Mouse (Mus musculus) kidney, adult 2 months (tissue): Measurements from ENCODE around the gene Lrguk. TPM values are rescaled to one million over a fixed set of nuclear protein-coding genes. Genes with fewer than 3 reads are reported as not detected.
A peak's percentile ranks its signal among the peaks of the same experiment; 100 is the strongest.

ENCODE experiments used
- DNase-seq: peaks from one replicate; pipeline ENCODE4 v3.0.0; 2021
- H3K27ac ChIP-seq: fragments of 200-500 bp; 2 replicates; pipeline ENCODE4 v1.5.1; 2012; ENCODE audit warnings: low read depth, low read length, control low read depth, inconsistent platforms; ENCODE audit not compliant: insufficient read depth
- H3K27me3 ChIP-seq: fragments of 200-500 bp; replicated peaks from 2 replicates; pipeline ENCODE4 v1.6.1; 2012; ENCODE audit warnings: mild to moderate bottlenecking, moderate library complexity, low read length, inconsistent platforms; ENCODE audit not compliant: control insufficient read depth, insufficient read depth
- H3K36me3 ChIP-seq: fragments of 200-500 bp; 2 replicates; pipeline ENCODE4 v1.6.1; 2012; ENCODE audit warnings: mild to moderate bottlenecking, moderate library complexity, low read length, inconsistent platforms; ENCODE audit not compliant: control insufficient read depth, insufficient read depth
- H3K4me1 ChIP-seq: fragments of 200-500 bp; 2 replicates; pipeline ENCODE4 v1.6.1; 2011; ENCODE audit warnings: low read length; ENCODE audit not compliant: control insufficient read depth, insufficient read depth
- H3K4me3 ChIP-seq: fragments of 200-500 bp; 2 replicates; pipeline ENCODE4 v1.5.1; 2011; ENCODE audit warnings: mild to moderate bottlenecking, low read depth, low read length, control low read depth; ENCODE audit not compliant: insufficient read depth
- CTCF ChIP-seq: fragments of 200-500 bp; conservative IDR thresholded peaks from 2 replicates; pipeline ENCODE4 v1.5.1; 2011; ENCODE audit warnings: low read depth, mild to moderate bottlenecking, control low read depth, low read length, moderate library complexity, mixed read lengths; ENCODE audit not compliant: insufficient read depth, insufficient read length
- POLR2A ChIP-seq: fragments of 200-500 bp; IDR thresholded peaks from one replicate; pipeline ENCODE4 v1.6.1; 2011; ENCODE audit warnings: low read depth, low read length, control low read depth
- WGBS: fragments of 180-500 bp; shearing (Covaris S2); methylation state at CpG from one replicate; pipeline ENCODE4 v1.1.7; 2018; 5-methylcytosine and 5-hydroxymethylcytosine counted together
- polyA plus RNA-seq: library from polyadenylated mRNA; depleted of rRNA; stranded (reverse); fragments of >200 nt; gene quantifications from 2 replicates; pipeline ENCODE4 v1.2.3, GENCODE M21; 2012

The Lrguk gene
- polyA plus RNA-seq, 1 experiment, result 0.27 TPM

DNA sequence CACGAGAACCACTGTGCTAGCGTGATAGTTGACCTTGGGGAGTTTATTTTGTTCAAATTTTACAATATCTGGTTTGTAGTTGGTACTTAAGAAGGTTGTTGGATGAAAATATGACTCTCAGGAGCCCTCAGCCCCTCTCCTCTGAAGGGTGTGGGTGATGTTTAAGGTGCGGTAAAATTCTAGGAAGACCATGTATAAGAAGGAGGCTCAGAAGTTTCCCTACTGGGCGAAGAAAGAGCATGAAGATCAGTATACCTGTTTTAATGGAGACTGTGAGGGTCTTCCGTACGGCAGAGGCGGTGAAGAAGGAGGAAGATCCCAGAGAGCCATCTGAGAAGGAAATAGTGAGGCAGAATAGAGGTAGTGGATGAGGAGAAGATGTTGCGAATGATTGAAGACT is 38.0 kb downstream of the Lrguk start:
- no peaks in the 10 kb centered on the region; the same call in 1 of the 2 replicates for H3K27me3 ChIP-seq
- no peak overlapping the region for H3K27ac ChIP-seq
- DNase-seq, result no peak
- H3K36me3 ChIP-seq, result no peaks in the 10 kb centered on the region
- TF ChIP-seq CTCF (no peak), POLR2A (no peak)
- H3K4me3 ChIP-seq, result no peak overlapping the region
- no peaks in the 10 kb centered on the region for H3K4me1 ChIP-seq
- WGBS, result 94% methylated on average over 8 of the region's 8 CpGs

- no peaks in the 10 kb centered on the region for H3K36me3 ChIP-seq
- H3K4me3 ChIP-seq, result no peak overlapping the region
- no peaks in the 10 kb centered on the region for H3K4me1 ChIP-seq
- no peak for DNase-seq
- H3K27ac ChIP-seq, result no peak overlapping the region
- H3K27me3 ChIP-seq, result no peaks in the 10 kb centered on the region; the same call in 1 of the 2 replicates
- WGBS, result 77% methylated on average over 5 of the region's 5 CpGs
- TF ChIP-seq CTCF, result no peak
- TF ChIP-seq POLR2A, result no peak
Observed at GRCm38 (mm10) chr6:34071936-34072335, 42.7 kb downstream of the Lrguk start.

GRCm38 (mm10) chr6:34073931-34074442 is 44.7 kb downstream of the Lrguk start:
- DNase-seq, result peak; percentile 17
- H3K27me3 ChIP-seq, result no peaks in the 10 kb centered on the region; the same call in 1 of the 2 replicates
- H3K4me3 ChIP-seq, result no peak overlapping the region
- WGBS, result 88% methylated on average over 3 of the region's 3 CpGs
- TF ChIP-seq POLR2A, result no peak
- no peak for TF ChIP-seq CTCF
- no peaks in the 10 kb centered on the region for H3K36me3 ChIP-seq
- no peaks in the 10 kb centered on the region for H3K4me1 ChIP-seq
- no peak overlapping the region for H3K27ac ChIP-seq

GRCm38 (mm10) chr6:34075520-34075919 is 46.3 kb downstream of the Lrguk start:
- 92% methylated on average over 11 of the region's 11 CpGs for WGBS

DNA sequence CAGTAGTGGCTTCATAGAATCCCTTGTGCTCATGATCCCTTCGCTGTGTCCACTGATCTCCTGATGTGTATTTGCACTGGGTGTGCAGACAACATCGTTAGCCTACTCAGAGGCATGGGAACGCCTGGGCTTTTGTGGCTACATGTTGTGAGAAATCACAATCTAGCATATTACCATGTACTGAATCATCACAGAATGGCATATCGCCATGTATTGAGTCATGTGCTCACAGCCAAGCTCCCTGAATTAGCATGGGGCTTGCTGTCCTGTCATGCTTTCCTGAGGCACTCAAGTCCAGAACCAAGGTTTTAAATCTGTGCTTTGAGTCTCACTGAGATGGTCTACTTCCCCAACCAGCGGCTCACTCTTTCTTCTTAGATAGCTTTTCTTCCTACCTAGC is 54.2 kb downstream of the Lrguk start:
- Histone ChIP-seq H3K36me3 (no peaks in the 10 kb centered on the region), H3K27ac (no peak overlapping the region), H3K4me3 (no peak overlapping the region), H3K27me3 (no peaks in the 10 kb centered on the region), H3K4me1 (no peaks in the 10 kb centered on the region)
- no peak for TF ChIP-seq CTCF
- no peak for TF ChIP-seq POLR2A
- WGBS, result 96% methylated on average over 5 of the region's 5 CpGs
- DNase-seq, result no peak

More at GRCm38 (mm10) chr6:34075520-34075919, 46.3 kb downstream of the Lrguk start:
- no peaks in the 10 kb centered on the region for H3K4me1 ChIP-seq
- TF ChIP-seq CTCF (no peak), POLR2A (no peak)
- DNase-seq, result no peak
- H3K4me3 ChIP-seq, result no peak overlapping the region
- no peaks in the 10 kb centered on the region; the same call in 1 of the 2 replicates for H3K27me3 ChIP-seq
- no peak overlapping the region for H3K27ac ChIP-seq
- no peaks in the 10 kb centered on the region for H3K36me3 ChIP-seq

DNA sequence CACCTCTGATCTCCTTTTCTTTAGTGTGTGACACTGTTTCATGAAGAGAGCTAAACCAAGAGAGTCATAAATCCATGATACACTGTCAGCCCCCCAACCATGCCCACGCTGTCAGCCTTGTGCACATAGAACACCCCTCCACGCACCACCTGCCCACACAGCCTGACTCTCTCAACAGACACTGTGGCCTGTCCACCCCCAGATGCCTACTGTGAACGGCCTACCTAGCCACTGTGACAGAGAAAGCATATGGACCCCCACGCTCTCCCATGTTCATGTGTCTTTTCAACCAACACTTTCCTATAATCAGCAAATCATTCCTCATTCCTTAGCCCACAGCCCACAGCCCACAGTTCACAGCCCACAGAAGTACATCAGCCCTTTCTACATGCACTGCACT is 58.5 kb downstream of the Lrguk start:
- no peak overlapping the region for H3K4me3 ChIP-seq
- no peak overlapping the region for H3K27ac ChIP-seq
- no peak for DNase-seq
- 88% methylated on average over 4 of the region's 4 CpGs for WGBS
- TF ChIP-seq POLR2A (no peak), CTCF (no peak)
- H3K27me3 ChIP-seq, result no peaks in the 10 kb centered on the region
- no peaks in the 10 kb centered on the region for H3K4me1 ChIP-seq
- H3K36me3 ChIP-seq, result no peaks in the 10 kb centered on the region

DNA sequence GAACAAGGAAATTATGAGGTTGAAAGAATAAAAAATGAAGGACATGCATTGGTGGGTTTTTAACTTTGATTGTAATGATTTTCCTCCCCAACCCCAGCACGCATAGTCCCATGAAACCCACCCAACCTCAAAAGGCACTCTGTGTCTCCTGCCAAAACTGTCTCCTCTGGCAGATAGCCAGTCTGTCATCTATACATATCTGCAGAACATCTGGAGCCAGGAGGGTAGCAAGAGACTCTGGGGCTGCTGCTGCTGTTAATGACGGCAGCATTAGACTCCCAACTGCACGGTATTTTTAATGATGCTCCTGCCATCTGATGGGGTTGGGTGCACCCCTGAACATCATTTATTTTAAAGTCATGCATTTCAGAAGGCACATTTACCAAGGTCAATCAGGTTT is 59.7 kb downstream of the Lrguk start:
- Histone ChIP-seq H3K27me3 (no peaks in the 10 kb centered on the region), H3K4me1 (no peaks in the 10 kb centered on the region), H3K4me3 (no peak overlapping the region), H3K27ac (no peak overlapping the region), H3K36me3 (no peaks in the 10 kb centered on the region)
- TF ChIP-seq POLR2A, result no peak
- TF ChIP-seq CTCF, result no peak
- no peak for DNase-seq
- 74% methylated on average over 3 of the region's 3 CpGs for WGBS

DNA sequence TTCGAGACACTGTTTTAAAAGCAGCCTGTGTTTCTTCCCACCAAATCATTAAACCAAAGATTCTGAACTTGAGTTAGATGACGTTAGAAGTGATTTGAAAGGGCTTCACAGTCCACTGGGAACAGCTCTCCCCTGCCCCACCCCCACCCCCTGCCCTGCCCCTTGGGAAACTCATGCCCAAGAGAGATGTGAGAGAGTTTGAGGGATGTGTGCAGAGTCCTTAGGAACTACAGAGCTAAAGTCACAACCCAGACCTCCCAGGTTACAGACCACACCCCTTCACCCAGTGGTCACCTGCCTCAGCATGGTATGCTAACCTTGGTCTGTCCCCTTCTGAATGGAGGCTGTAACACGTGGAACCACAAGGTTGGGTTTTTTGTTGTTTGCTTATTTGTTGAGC is 62.3 kb downstream of the Lrguk start:
- no peak overlapping the region for H3K27ac ChIP-seq
- H3K4me3 ChIP-seq, result no peak overlapping the region
- peaks cover 3% of the 10 kb centered on the region for H3K4me1 ChIP-seq
- TF ChIP-seq POLR2A (no peak), CTCF (no peak)
- H3K27me3 ChIP-seq, result no peaks in the 10 kb centered on the region
- 42% methylated on average over 3 of the region's 3 CpGs for WGBS
- DNase-seq, result peak; percentile 6
- H3K36me3 ChIP-seq, result no peaks in the 10 kb centered on the region
